Mouse (Mus musculus): ENCODE measurements at regions not wholly inside any gene's neighbourhood (a gene's known extent, or its start where the extent isn't known, plus 50 kb on each side); places are given as distances from the start of the nearest gene placed in this dataset.
A peak's percentile ranks its signal among the peaks of the same experiment; 100 is the strongest.

DNA sequence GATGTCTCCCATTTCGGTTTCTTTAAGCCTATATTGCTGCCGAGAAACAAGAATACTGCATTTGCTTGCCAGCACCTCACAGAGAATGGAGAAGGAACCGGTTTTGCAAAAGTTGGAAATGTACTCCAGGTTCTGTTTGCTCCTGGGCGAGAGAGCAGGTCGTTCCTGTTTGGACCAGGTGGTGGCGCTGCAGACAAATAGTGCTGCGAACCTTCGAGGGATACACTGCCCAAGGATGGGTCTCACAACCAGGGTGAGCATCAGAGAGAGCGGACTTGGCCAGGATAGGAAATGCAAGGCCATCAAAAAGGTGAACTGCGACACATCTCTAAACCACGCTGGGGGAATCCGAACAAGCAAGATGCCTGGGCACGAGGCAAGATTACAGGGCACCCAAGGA lies 54.0 kb upstream of the Ets2 start:
- H3K9me3 ChIP-seq (ENCODE audit: low read length) = no peaks in the 10 kb centered on the region
- H3K36me3 ChIP-seq (ENCODE audit: insufficient read depth, low read length) = no peaks in the 10 kb centered on the region
- H3K4me1 ChIP-seq (ENCODE audit: insufficient read depth, low read length) = no peaks in the 10 kb centered on the region
- H3K9ac ChIP-seq (replicated peaks; ENCODE audit: low read length) = no peak overlapping the region
- no peak overlapping the region for H3K4me3 ChIP-seq (ENCODE audit: low read length)
- DNase-seq (ENCODE audit: low spot score) = peak; percentile 87
- H3K27me3 ChIP-seq (ENCODE audit: insufficient read depth, low read length) = no peaks in the 10 kb centered on the region
- peak; percentile 64 for ATAC-seq
- no peak overlapping the region for H3K27ac ChIP-seq
- TF ChIP-seq CTCF (IDR thresholded peaks at IDR 0.05; ENCODE audit: low read depth) = peak; percentile 95
- no peak overlapping the region for H3K4me2 ChIP-seq (ENCODE audit: low read depth, low read length)
- 15% methylated on average over 13 of the region's 13 CpGs for WGBS

GRCm38 (mm10) chr16:95642784-95643590 lies 56.6 kb upstream of the Erg start:
- no peak for TF ChIP-seq CTCF (IDR thresholded peaks at IDR 0.05; ENCODE audit: low read depth)
- no peak for ATAC-seq
- no peak for DNase-seq (ENCODE audit: low spot score)
- Histone ChIP-seq H3K9me3 (ENCODE audit: low read length) (no peaks in the 10 kb centered on the region), H3K4me1 (ENCODE audit: insufficient read depth, low read length) (no peaks in the 10 kb centered on the region), H3K4me3 (ENCODE audit: low read length) (no peak overlapping the region), H3K4me2 (ENCODE audit: low read depth, low read length) (no peak overlapping the region), H3K27me3 (ENCODE audit: insufficient read depth, low read length) (no peaks in the 10 kb centered on the region), H3K36me3 (ENCODE audit: insufficient read depth, low read length) (no peaks in the 10 kb centered on the region), H3K27ac (no peak overlapping the region), H3K9ac (replicated peaks; ENCODE audit: low read length) (no peak overlapping the region)
- 86% methylated on average over 15 of the region's 15 CpGs for WGBS

GRCm38 (mm10) chr16:95640670-95641069 lies 54.3 kb upstream of the Erg start:
- Histone ChIP-seq H3K4me3 (ENCODE audit: low read length) (no peak overlapping the region), H3K27ac (no peak overlapping the region), H3K4me1 (ENCODE audit: insufficient read depth, low read length) (no peaks in the 10 kb centered on the region), H3K9me3 (ENCODE audit: low read length) (no peaks in the 10 kb centered on the region), H3K27me3 (ENCODE audit: insufficient read depth, low read length) (no peaks in the 10 kb centered on the region), H3K9ac (replicated peaks; ENCODE audit: low read length) (no peak overlapping the region), H3K36me3 (ENCODE audit: insufficient read depth, low read length) (no peaks in the 10 kb centered on the region), H3K4me2 (ENCODE audit: low read depth, low read length) (no peak overlapping the region)
- 82% methylated on average over 3 of the region's 3 CpGs for WGBS
- no peak for TF ChIP-seq CTCF (IDR thresholded peaks at IDR 0.05; ENCODE audit: low read depth)
- no peak for ATAC-seq
- no peak for DNase-seq (ENCODE audit: low spot score)

- TF ChIP-seq CTCF (IDR thresholded peaks at IDR 0.05; ENCODE audit: low read depth) = peak; percentile 25; the same call in 1 of the 2 replicates
- 87% methylated on average over 3 of the region's 3 CpGs for WGBS
These were observed 53.3 kb upstream of the Erg start for GRCm38 (mm10) chr16:95639677-95640076.

DNA sequence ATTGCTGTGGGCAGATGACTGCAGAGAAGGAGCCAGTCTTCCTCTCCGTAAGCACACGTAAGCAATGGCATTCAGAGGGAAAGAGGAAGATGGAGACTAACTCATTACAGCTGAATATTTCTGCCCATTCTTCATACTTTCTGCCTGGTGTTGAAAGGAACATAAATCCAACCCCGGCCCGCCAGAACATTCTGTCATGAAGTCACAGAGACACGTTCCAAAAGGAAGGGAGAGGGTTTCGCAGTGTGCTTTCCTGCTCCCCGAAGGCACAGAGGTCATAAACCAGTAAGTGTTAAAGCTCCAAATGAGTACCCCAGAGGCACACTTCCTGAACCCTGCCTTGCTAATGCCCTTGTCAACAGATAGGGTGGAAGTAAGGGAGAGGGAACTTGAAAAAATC lies 51.5 kb upstream of the Erg start:
- DNase-seq (ENCODE audit: low spot score) = no peak
- no peak overlapping the region for H3K27ac ChIP-seq
- no peaks in the 10 kb centered on the region for H3K4me1 ChIP-seq (ENCODE audit: insufficient read depth, low read length)
- H3K27me3 ChIP-seq (ENCODE audit: insufficient read depth, low read length) = no peaks in the 10 kb centered on the region
- H3K4me2 ChIP-seq (ENCODE audit: low read depth, low read length) = no peak overlapping the region
- no peak overlapping the region for H3K4me3 ChIP-seq (ENCODE audit: low read length)
- H3K36me3 ChIP-seq (ENCODE audit: insufficient read depth, low read length) = no peaks in the 10 kb centered on the region
- TF ChIP-seq CTCF (IDR thresholded peaks at IDR 0.05; ENCODE audit: low read depth) = no peak
- ATAC-seq = no peak
- H3K9ac ChIP-seq (replicated peaks; ENCODE audit: low read length) = no peak overlapping the region
- WGBS = 76% methylated on average over 7 of the region's 7 CpGs
- H3K9me3 ChIP-seq (ENCODE audit: low read length) = no peaks in the 10 kb centered on the region

More at GRCm38 (mm10) chr16:95639677-95640076, 53.3 kb upstream of the Erg start:
- Histone ChIP-seq H3K4me3 (ENCODE audit: low read length) (no peak overlapping the region), H3K27me3 (ENCODE audit: insufficient read depth, low read length) (no peaks in the 10 kb centered on the region), H3K36me3 (ENCODE audit: insufficient read depth, low read length) (no peaks in the 10 kb centered on the region), H3K27ac (no peak overlapping the region), H3K9me3 (ENCODE audit: low read length) (no peaks in the 10 kb centered on the region), H3K4me1 (ENCODE audit: insufficient read depth, low read length) (no peaks in the 10 kb centered on the region), H3K9ac (replicated peaks; ENCODE audit: low read length) (no peak overlapping the region), H3K4me2 (ENCODE audit: low read depth, low read length) (no peak overlapping the region)
- DNase-seq (ENCODE audit: low spot score) = no peak
- ATAC-seq = no peak

- H3K4me1 ChIP-seq (ENCODE audit: insufficient read depth, low read length) = no peaks in the 10 kb centered on the region
- no peak overlapping the region for H3K27ac ChIP-seq
- no peak overlapping the region for H3K9ac ChIP-seq (replicated peaks; ENCODE audit: low read length)
- no peak for DNase-seq (ENCODE audit: low spot score)
- TF ChIP-seq CTCF (IDR thresholded peaks at IDR 0.05; ENCODE audit: low read depth) = no peak
- 86% methylated on average over 7 of the region's 7 CpGs for WGBS
- no peaks in the 10 kb centered on the region for H3K36me3 ChIP-seq (ENCODE audit: insufficient read depth, low read length)
- H3K9me3 ChIP-seq (ENCODE audit: low read length) = no peaks in the 10 kb centered on the region
- no peaks in the 10 kb centered on the region for H3K27me3 ChIP-seq (ENCODE audit: insufficient read depth, low read length)
- no peak overlapping the region for H3K4me3 ChIP-seq (ENCODE audit: low read length)
- H3K4me2 ChIP-seq (ENCODE audit: low read depth, low read length) = no peak overlapping the region
- ATAC-seq = no peak
These were observed 50.2 kb upstream of the Erg start for GRCm38 (mm10) chr16:95636615-95637014.
